Mouse (Mus musculus): Measurements from ENCODE around the gene Psme1. TPM values are rescaled to one million over a fixed set of nuclear protein-coding genes. Genes with fewer than 3 reads are reported as not detected.

Gene Psme1
- polyA plus RNA-seq (2012; rRNA removed) (32.0 and 51.1 TPM in 2 replicates), polyA plus RNA-seq (2014; fragmentation: Nextera tagmentation; extraction: Ambion mirVana) (99.9 and 103 TPM in 2 replicates)

DNA sequence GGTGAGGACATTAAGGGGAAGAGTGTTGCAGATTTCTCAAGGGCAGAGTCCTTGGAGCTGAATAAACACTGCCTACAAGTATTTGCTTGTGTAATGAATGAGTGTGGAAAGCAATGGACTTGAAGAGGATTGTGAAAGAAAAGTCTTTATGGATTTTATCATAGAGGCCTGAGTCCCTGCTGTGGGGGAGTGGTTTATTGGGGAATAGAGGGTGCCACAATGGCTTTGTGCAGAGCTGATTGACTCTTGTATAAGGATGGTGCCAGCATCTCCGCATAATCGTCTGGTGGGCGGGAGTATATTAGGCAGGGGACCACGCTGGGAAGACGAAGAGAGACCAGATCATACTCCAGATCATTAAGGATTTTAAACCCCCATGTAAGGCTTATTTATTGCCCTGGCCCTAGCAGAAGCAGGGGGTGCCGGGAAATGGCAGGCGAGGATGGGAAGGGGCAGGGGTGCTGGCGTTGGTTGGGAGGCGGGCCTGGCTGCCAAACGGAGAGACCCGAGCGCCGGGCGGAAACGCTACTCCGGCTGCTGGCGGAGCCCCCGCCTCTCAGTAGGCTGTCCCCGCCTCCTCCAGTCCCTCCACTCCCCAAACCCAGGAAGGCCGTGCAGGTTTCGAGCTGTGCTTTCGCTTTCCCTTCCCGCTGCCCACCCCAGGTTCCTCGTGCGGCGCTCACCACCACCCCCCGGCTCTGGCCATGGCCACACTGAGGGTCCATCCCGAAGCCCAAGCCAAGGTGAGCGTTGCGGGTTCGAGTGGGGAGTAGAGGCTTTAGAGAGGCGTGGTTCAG lies at the start of gene Psme1:
Psme1 (plus strand) TSS at position 253 of the 797 bp plus-strand sequence.
- 2% methylated on average over 31 of the region's 32 CpGs for WGBS (ENCODE audit: insufficient replicate concordance)
- DNase-seq (ENCODE audit: low read depth in 3 of 3, low spot score in 3 of 3) (no peak), ATAC-seq (ENCODE audit: insufficient read depth) (peak; percentile 77)
- Histone ChIP-seq H3K9me3 (ENCODE audit: control insufficient read depth, low read length) (no peaks in the 10 kb centered on the region), H3K27me3 (ENCODE audit: control insufficient read depth, insufficient read depth, low read length) (no peaks in the 10 kb centered on the region), H3K4me3 (ENCODE audit: insufficient read depth in 1 of 2, low read depth in 2 of 2, low read length in 2 of 2) (peak within 1 kb of the TSS; percentile 78 to 80), H3K9ac (replicated peaks) (peak within 1 kb of the TSS; percentile 92), H3K36me3 (replicated peaks; ENCODE audit: control insufficient read depth, insufficient read depth, low read depth) (peaks cover 3% of the 10 kb centered on the region), H3K27ac (peak within 1 kb of the TSS; percentile 1), H3K4me1 (replicated peaks; ENCODE audit: control insufficient read depth in 2 of 2, insufficient read depth in 2 of 2, low read length in 1 of 2) (peaks cover 3 to 13% of the 10 kb centered on the region in 2 experiments; a peak in 3 of 4 replicates), H3K4me2 (ENCODE audit: low read depth) (peak within 1 kb of the TSS; percentile 70)
- no peak for TF ChIP-seq CTCF (IDR thresholded peaks at IDR 0.05; ENCODE audit: low read depth)

GRCm38 (mm10) chr14:55536116-55536745 lies 41.7 kb upstream of the Psme1 start:
- DNase-seq (ENCODE audit: low read depth in 3 of 3, low spot score in 3 of 3) (no peak), ATAC-seq (ENCODE audit: insufficient read depth) (no peak)

DNA sequence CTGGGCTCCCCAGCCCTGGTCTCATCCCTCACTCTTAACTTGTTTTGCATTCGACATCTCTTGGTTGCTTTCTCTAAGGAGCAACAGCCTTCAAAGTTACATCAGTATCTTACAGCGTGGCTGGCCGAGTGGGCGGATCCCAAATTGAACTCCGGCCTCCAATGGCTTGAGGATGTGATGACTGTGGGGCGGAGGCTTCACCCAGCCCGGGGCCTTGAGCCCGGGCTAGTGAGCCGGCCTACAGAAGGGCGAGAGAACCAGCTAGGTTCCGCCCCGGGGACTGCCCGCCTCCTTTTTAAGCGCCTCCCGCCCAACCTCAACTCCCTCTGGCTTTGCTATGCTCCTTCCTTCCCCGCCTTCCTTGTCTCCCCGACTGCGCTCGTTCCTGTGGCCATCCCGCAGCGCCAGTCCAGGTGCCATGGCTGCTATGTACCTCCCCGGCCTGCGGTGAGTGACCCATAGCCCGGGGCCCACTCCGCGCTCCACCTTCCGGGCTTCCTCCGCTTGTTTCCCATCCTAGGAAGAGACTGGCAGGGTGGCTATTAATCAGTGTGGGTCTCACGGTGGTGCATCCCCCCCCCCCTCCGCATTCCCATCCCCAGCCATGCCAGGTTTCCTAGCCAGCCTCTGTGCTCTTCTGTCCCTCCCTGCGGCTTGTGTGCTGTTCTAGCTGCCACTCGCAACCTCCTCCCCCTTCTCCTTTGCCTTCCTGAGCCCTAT lies 37.7 kb upstream of the Psme1 start, which contains the start of gene Pck2:
Pck2 (plus strand) TSS at position 200 of the 720 bp plus-strand sequence.
- Histone ChIP-seq H3K9ac (replicated peaks) (peak within 1 kb of the TSS; percentile 88), H3K4me3 (ENCODE audit: insufficient read depth in 1 of 2, low read depth in 2 of 2, low read length in 2 of 2) (peak within 1 kb of the TSS; percentile 66 to 79), H3K4me2 (ENCODE audit: low read depth) (peak within 1 kb of the TSS; percentile 73), H3K36me3 (replicated peaks; ENCODE audit: control insufficient read depth, insufficient read depth, low read depth) (peaks cover 13% of the 10 kb centered on the region), H3K4me1 (replicated peaks; ENCODE audit: control insufficient read depth in 2 of 2, insufficient read depth in 2 of 2, low read length in 1 of 2) (peaks cover 20 to 30% of the 10 kb centered on the region in 2 experiments), H3K27ac (peak within 1 kb of the TSS; percentile 86), H3K9me3 (ENCODE audit: control insufficient read depth, low read length) (no peaks in the 10 kb centered on the region), H3K27me3 (ENCODE audit: control insufficient read depth, insufficient read depth, low read length) (no peaks in the 10 kb centered on the region)
- DNase-seq (ENCODE audit: low read depth in 3 of 3, low spot score in 3 of 3) (peak; percentile 92 to 94 (median 93)), ATAC-seq (ENCODE audit: insufficient read depth) (peak; percentile 96)
- TF ChIP-seq CTCF (IDR thresholded peaks at IDR 0.05; ENCODE audit: low read depth) (no peak), EP300 (IDR thresholded peaks at IDR 0.05; ENCODE audit: low read depth) (no peak; the same call in 1 of the 2 replicates)
- under 1% methylated on average over 32 of the region's 32 CpGs for WGBS (ENCODE audit: insufficient replicate concordance)

More at GRCm38 (mm10) chr14:55536116-55536745, 41.7 kb upstream of the Psme1 start:
- Histone ChIP-seq H3K9me3 (ENCODE audit: control insufficient read depth, low read length) (no peaks in the 10 kb centered on the region), H3K9ac (replicated peaks) (no peak overlapping the region), H3K4me2 (ENCODE audit: low read depth) (no peak overlapping the region), H3K4me1 (replicated peaks; ENCODE audit: control insufficient read depth in 2 of 2, insufficient read depth in 2 of 2, low read length in 1 of 2) (peaks cover 17 to 22% of the 10 kb centered on the region in 2 experiments), H3K36me3 (replicated peaks; ENCODE audit: control insufficient read depth, insufficient read depth, low read depth) (no peaks in the 10 kb centered on the region), H3K4me3 (ENCODE audit: insufficient read depth in 1 of 2, low read depth in 2 of 2, low read length in 2 of 2) (no peak overlapping the region), H3K27me3 (ENCODE audit: control insufficient read depth, insufficient read depth, low read length) (no peaks in the 10 kb centered on the region), H3K27ac (no peak overlapping the region)
- WGBS (ENCODE audit: insufficient replicate concordance), result 48% methylated on average over 6 of the region's 6 CpGs
- TF ChIP-seq EP300 (IDR thresholded peaks at IDR 0.05; ENCODE audit: low read depth), result no peak
- peak; percentile 97 for TF ChIP-seq CTCF (IDR thresholded peaks at IDR 0.05; ENCODE audit: low read depth)

GRCm38 (mm10) chr14:55540787-55541321 lies 37.1 kb upstream of the Psme1 start:
- Histone ChIP-seq H3K36me3 (replicated peaks; ENCODE audit: control insufficient read depth, insufficient read depth, low read depth) (peaks cover 16% of the 10 kb centered on the region), H3K4me1 (replicated peaks; ENCODE audit: control insufficient read depth in 2 of 2, insufficient read depth in 2 of 2, low read length in 1 of 2) (peaks cover 20 to 30% of the 10 kb centered on the region in 2 experiments), H3K27ac (peak overlapping the region; percentile 86), H3K4me3 (ENCODE audit: insufficient read depth in 1 of 2, low read depth in 2 of 2, low read length in 2 of 2) (peak overlapping the region; percentile 66 to 79), H3K27me3 (ENCODE audit: control insufficient read depth, insufficient read depth, low read length) (no peaks in the 10 kb centered on the region), H3K4me2 (ENCODE audit: low read depth) (peak overlapping the region; percentile 73), H3K9ac (replicated peaks) (peak overlapping the region; percentile 88), H3K9me3 (ENCODE audit: control insufficient read depth, low read length) (no peaks in the 10 kb centered on the region)
- TF ChIP-seq CTCF (IDR thresholded peaks at IDR 0.05; ENCODE audit: low read depth) (no peak), EP300 (IDR thresholded peaks at IDR 0.05; ENCODE audit: low read depth) (no peak; the same call in 1 of the 2 replicates)
- WGBS (ENCODE audit: insufficient replicate concordance), result 1% methylated on average over 10 of the region's 10 CpGs
- ATAC-seq (ENCODE audit: insufficient read depth) (peak; percentile 35), DNase-seq (ENCODE audit: low read depth in 3 of 3, low spot score in 3 of 3) (peak in 1 of 3 experiments; percentile 49)

Measured in liver, embryonic 14.5 days (tissue).